Mouse (Mus musculus): ENCODE measurements at regions not wholly inside any gene's neighbourhood (a gene's known extent, or its start where the extent isn't known, plus 50 kb on each side); places are given as distances from the start of the nearest gene placed in this dataset.

- DNase-seq (ENCODE audit: low spot score in 2 of 2) = no peak
Observed at GRCm38 (mm10) chr16:46592618-46593253, 94.4 kb upstream of the Nectin3 start.

- DNase-seq (ENCODE audit: low spot score in 2 of 2) = no peak
Observed at GRCm38 (mm10) chr16:46587056-46587455, 88.7 kb upstream of the Nectin3 start.

- DNase-seq (ENCODE audit: low spot score in 2 of 2) = no peak
Observed at GRCm38 (mm10) chr16:46584502-46584901, 86.2 kb upstream of the Nectin3 start.

- no peak for DNase-seq (ENCODE audit: low spot score in 2 of 2)
Observed at GRCm38 (mm10) chr16:46581115-46581514, 82.8 kb upstream of the Nectin3 start.

GRCm38 (mm10) chr16:46574221-46574620 lies 75.9 kb upstream of the Nectin3 start:
- DNase-seq (ENCODE audit: low spot score in 2 of 2) = no peak

GRCm38 (mm10) chr16:46567446-46567845 lies 69.1 kb upstream of the Nectin3 start:
- no peak for DNase-seq (ENCODE audit: low spot score in 2 of 2)

GRCm38 (mm10) chr16:46566020-46566581 lies 67.8 kb upstream of the Nectin3 start:
- no peak for DNase-seq (ENCODE audit: low spot score in 2 of 2)

- DNase-seq (ENCODE audit: low spot score in 2 of 2) = no peak
Observed at GRCm38 (mm10) chr16:46557281-46557680, 59.0 kb upstream of the Nectin3 start.

GRCm38 (mm10) chr16:46548207-46548606 lies 49.9 kb upstream of the Nectin3 start:
- DNase-seq (ENCODE audit: low spot score in 2 of 2) = no peak

Measured in layer of hippocampus, postnatal 14 days (tissue).